Mouse (Mus musculus) cerebellum, adult 2 months (tissue): Measurements from ENCODE around the gene Cul9.

Source experiments
- CTCF ChIP-seq: fragments of 200-500 bp; IDR thresholded peaks from 2 replicates; pipeline ENCODE4 v1.5.1; 2011; ENCODE audit warnings: low read depth, mild to moderate bottlenecking, control low read depth, low read length, moderate library complexity, borderline replicate concordance; ENCODE audit not compliant: insufficient read depth
- POLR2A ChIP-seq: fragments of 200-500 bp; IDR thresholded peaks from 2 replicates; pipeline ENCODE4 v1.6.1; 2011; ENCODE audit warnings: low read length, control low read depth, borderline replicate concordance; ENCODE audit not compliant: insufficient read depth

- no peak for TF ChIP-seq CTCF
- TF ChIP-seq POLR2A, result no peak
These were observed 7.7 kb upstream of the Cul9 start for GRCm38 (mm10) chr17:46553926-46554325.
